Mouse (Mus musculus): ENCODE measurements at regions not wholly inside any gene's neighbourhood (a gene's known extent, or its start where the extent isn't known, plus 50 kb on each side); places are given as distances from the start of the nearest gene placed in this dataset.

DNA sequence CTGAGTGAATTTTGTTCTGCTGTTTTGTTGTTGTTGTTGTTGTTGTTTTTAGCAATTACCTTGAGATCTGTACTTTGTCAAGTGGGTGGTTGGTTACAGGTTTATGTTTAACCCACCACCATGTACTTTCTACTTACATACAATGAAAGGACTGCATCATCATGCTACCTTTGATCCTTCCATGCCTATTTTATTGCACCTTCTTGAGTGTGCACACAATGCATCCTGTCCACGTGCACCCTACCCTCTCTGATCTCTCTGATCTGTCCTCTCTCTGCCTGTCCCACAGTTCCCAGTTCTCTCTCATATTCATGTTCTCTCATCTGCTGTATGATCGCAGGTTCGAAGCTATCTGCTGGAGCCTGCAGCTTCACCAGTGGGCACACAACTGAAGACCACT, 59.9 kb upstream of the Gas1 start:
- Histone ChIP-seq H3K4me3 (ENCODE audit: insufficient read depth, low read depth, low read length) (no peak overlapping the region), H3K27me3 (ENCODE audit: control insufficient read depth, insufficient read depth, low read length) (no peaks in the 10 kb centered on the region), H3K27ac (replicated peaks; ENCODE audit: insufficient read depth, low read depth, low read length) (no peak overlapping the region), H3K9ac (ENCODE audit: low read depth, low read length) (no peak overlapping the region), H3K79me2 (ENCODE audit: control insufficient read depth, insufficient read depth, low read length) (no peaks in the 10 kb centered on the region), H3K36me3 (ENCODE audit: control insufficient read depth, insufficient read depth, low read length) (no peaks in the 10 kb centered on the region), H3K4me1 (ENCODE audit: control insufficient read depth, insufficient read depth, low read length) (no peaks in the 10 kb centered on the region)
- no peak for DNase-seq (ENCODE audit: extremely low read depth, low read depth, low spot score)
- WGBS = 89% methylated on average over 3 of the region's 3 CpGs
- no peak for TF ChIP-seq POLR2A (IDR thresholded peaks at IDR 0.05; ENCODE audit: extremely low read depth, insufficient read depth, low read length)
- no peak for TF ChIP-seq CTCF (IDR thresholded peaks at IDR 0.05; ENCODE audit: low read depth, low read length)

DNA sequence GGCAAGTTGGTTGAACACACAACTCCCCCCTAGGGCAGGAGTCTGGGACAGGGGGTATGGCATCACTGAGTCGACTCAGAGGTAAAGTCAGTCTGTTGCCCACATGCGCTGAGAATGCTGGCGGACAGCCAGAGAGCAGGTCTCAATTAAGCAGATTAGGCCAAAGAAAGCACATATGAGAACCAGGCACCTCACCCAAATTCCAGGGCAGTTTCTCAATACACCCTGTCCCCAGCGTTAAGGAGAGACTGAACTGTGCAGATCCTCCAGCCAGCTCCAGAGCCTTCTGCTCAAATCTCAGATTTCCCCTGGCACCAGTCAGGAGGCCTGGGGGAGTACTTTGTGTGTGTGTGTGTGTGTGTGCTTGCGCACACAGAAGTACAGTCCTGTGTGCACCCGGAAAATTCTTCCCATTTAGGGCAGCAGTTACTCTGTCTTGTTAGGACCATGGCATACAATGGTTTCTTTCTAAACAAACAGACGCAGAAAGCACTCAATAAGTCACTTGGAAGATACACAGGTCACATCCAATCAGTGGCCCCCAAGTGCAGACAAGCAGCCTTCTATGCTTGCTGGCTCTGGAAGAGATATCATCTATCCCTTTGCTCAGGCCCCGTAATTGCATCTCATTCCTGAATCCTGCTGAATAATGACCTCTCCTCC, 65.4 kb upstream of the Gas1 start:
- no peak for DNase-seq (ENCODE audit: extremely low read depth, low read depth, low spot score)
- WGBS = 68% methylated on average over 8 of the region's 8 CpGs
- TF ChIP-seq CTCF (IDR thresholded peaks at IDR 0.05; ENCODE audit: low read depth, low read length) = no peak
- TF ChIP-seq POLR2A (IDR thresholded peaks at IDR 0.05; ENCODE audit: extremely low read depth, insufficient read depth, low read length) = no peak

DNA sequence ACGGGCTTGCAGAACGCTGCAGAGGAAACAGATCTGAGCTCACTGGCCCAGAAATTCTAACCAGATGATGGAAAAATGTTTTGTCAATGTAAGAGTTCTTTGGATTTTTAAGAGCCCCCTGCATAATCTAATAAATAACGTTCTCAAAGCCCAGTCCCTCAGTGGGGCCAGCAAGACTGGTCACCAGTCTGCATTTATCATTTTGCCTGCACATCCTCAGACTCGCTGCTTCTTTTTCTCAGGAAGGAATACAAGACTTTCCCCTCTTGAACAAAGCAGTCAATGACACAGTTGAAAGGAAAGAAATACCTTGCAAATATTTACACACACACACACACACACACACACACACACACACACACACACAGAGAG, 65.9 kb upstream of the Gas1 start:
- H3K9ac ChIP-seq (ENCODE audit: low read depth, low read length) = no peak overlapping the region
- no peak overlapping the region for H3K4me3 ChIP-seq (ENCODE audit: insufficient read depth, low read depth, low read length)
- TF ChIP-seq CTCF (IDR thresholded peaks at IDR 0.05; ENCODE audit: low read depth, low read length) = no peak
- no peak for TF ChIP-seq POLR2A (IDR thresholded peaks at IDR 0.05; ENCODE audit: extremely low read depth, insufficient read depth, low read length)
- H3K27me3 ChIP-seq (ENCODE audit: control insufficient read depth, insufficient read depth, low read length) = no peaks in the 10 kb centered on the region
- no peaks in the 10 kb centered on the region for H3K79me2 ChIP-seq (ENCODE audit: control insufficient read depth, insufficient read depth, low read length)
- H3K27ac ChIP-seq (replicated peaks; ENCODE audit: insufficient read depth, low read depth, low read length) = no peak overlapping the region
- no peaks in the 10 kb centered on the region for H3K4me1 ChIP-seq (ENCODE audit: control insufficient read depth, insufficient read depth, low read length)
- WGBS = 47% methylated on average over 4 of the region's 4 CpGs
- DNase-seq (ENCODE audit: extremely low read depth, low read depth, low spot score) = no peak
- H3K36me3 ChIP-seq (ENCODE audit: control insufficient read depth, insufficient read depth, low read length) = no peaks in the 10 kb centered on the region

More for the DNA sequence above, 65.4 kb upstream of the Gas1 start:
- H3K9ac ChIP-seq (ENCODE audit: low read depth, low read length) = no peak overlapping the region
- H3K4me1 ChIP-seq (ENCODE audit: control insufficient read depth, insufficient read depth, low read length) = no peaks in the 10 kb centered on the region
- no peaks in the 10 kb centered on the region for H3K36me3 ChIP-seq (ENCODE audit: control insufficient read depth, insufficient read depth, low read length)
- H3K4me3 ChIP-seq (ENCODE audit: insufficient read depth, low read depth, low read length) = no peak overlapping the region
- no peak overlapping the region for H3K27ac ChIP-seq (replicated peaks; ENCODE audit: insufficient read depth, low read depth, low read length)
- H3K79me2 ChIP-seq (ENCODE audit: control insufficient read depth, insufficient read depth, low read length) = no peaks in the 10 kb centered on the region
- H3K27me3 ChIP-seq (ENCODE audit: control insufficient read depth, insufficient read depth, low read length) = no peaks in the 10 kb centered on the region

DNA sequence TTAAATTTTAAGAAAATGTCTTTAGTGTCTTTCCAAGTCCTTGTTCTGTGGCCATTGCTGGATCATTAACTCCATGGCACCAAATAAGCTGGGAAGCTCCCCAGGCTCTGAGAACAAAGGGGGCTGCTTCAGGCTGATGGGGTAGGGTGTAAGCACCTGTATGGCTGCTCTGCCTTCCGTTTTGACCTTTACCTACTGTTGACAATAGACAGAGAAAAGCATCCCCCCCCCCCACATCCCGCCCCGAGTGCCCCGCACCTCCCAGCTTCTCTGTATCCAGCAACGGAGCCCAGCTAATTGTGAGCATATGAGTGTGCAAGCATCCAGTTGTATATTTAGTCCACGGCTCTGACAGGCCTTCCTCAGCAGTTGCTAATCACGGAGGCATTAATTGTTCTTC, 78.0 kb upstream of the Gas1 start:
- H3K9ac ChIP-seq (ENCODE audit: low read depth, low read length) = no peak overlapping the region
- no peaks in the 10 kb centered on the region for H3K4me1 ChIP-seq (ENCODE audit: control insufficient read depth, insufficient read depth, low read length)
- TF ChIP-seq POLR2A (IDR thresholded peaks at IDR 0.05; ENCODE audit: extremely low read depth, insufficient read depth, low read length) (no peak), CTCF (IDR thresholded peaks at IDR 0.05; ENCODE audit: low read depth, low read length) (no peak)
- no peaks in the 10 kb centered on the region for H3K36me3 ChIP-seq (ENCODE audit: control insufficient read depth, insufficient read depth, low read length)
- no peaks in the 10 kb centered on the region for H3K79me2 ChIP-seq (ENCODE audit: control insufficient read depth, insufficient read depth, low read length)
- no peak for DNase-seq (ENCODE audit: extremely low read depth, low read depth, low spot score)
- no peak overlapping the region for H3K4me3 ChIP-seq (ENCODE audit: insufficient read depth, low read depth, low read length)
- 73% methylated on average over 7 of the region's 7 CpGs for WGBS
- H3K27me3 ChIP-seq (ENCODE audit: control insufficient read depth, insufficient read depth, low read length) = no peaks in the 10 kb centered on the region; the same call in 1 of the 2 replicates
- H3K27ac ChIP-seq (replicated peaks; ENCODE audit: insufficient read depth, low read depth, low read length) = no peak overlapping the region

DNA sequence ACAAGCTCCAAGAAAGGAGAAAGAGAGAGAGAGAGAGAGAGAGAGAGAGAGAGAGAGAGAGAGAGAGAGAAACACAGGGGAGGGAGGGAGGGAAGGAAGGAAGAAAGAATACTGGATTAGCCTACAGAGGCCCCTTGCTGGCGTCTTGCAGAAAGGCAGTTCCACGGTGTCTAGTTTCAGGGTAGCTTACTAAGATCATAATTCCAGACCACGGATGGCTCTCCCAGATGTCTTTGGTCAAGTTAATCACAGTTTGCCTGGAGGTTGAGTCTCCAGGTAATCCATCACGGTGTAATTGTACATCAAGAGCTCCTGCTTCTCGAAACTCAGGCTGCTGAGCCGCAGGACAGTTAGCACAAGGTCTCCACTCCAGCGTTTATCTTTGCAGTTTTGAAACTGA, 78.5 kb upstream of the Gas1 start:
- DNase-seq (ENCODE audit: extremely low read depth, low read depth, low spot score) = no peak
- no peaks in the 10 kb centered on the region for H3K79me2 ChIP-seq (ENCODE audit: control insufficient read depth, insufficient read depth, low read length)
- no peaks in the 10 kb centered on the region for H3K4me1 ChIP-seq (ENCODE audit: control insufficient read depth, insufficient read depth, low read length)
- H3K9ac ChIP-seq (ENCODE audit: low read depth, low read length) = no peak overlapping the region
- H3K27me3 ChIP-seq (ENCODE audit: control insufficient read depth, insufficient read depth, low read length) = no peaks in the 10 kb centered on the region; the same call in 1 of the 2 replicates
- H3K36me3 ChIP-seq (ENCODE audit: control insufficient read depth, insufficient read depth, low read length) = no peaks in the 10 kb centered on the region
- 79% methylated on average over 7 of the region's 7 CpGs for WGBS
- no peak for TF ChIP-seq CTCF (IDR thresholded peaks at IDR 0.05; ENCODE audit: low read depth, low read length)
- no peak for TF ChIP-seq POLR2A (IDR thresholded peaks at IDR 0.05; ENCODE audit: extremely low read depth, insufficient read depth, low read length)
- H3K4me3 ChIP-seq (ENCODE audit: insufficient read depth, low read depth, low read length) = no peak overlapping the region
- H3K27ac ChIP-seq (replicated peaks; ENCODE audit: insufficient read depth, low read depth, low read length) = no peak overlapping the region

DNA sequence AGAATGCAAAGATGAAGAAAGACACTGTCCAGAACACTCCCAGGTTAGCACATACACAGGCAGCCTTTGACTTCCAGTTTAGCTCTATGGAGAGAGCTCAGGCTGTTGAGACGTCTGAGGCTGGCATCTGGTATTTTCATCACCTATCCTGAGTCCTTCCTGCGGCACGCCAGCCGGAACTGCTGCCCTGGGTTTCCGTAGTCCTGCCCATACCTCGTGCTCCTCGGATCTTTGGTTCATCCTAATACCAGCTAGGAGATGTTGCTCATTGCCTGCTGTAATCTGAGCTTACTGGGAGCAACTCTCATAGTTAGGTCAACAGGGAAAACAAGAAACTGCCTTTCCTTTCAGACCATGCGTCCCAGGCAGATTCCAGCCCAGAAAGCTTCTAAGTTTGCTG, 79.8 kb upstream of the Gas1 start:
- no peak for DNase-seq (ENCODE audit: extremely low read depth, low read depth, low spot score)
- Histone ChIP-seq H3K4me3 (ENCODE audit: insufficient read depth, low read depth, low read length) (no peak overlapping the region), H3K79me2 (ENCODE audit: control insufficient read depth, insufficient read depth, low read length) (no peaks in the 10 kb centered on the region), H3K27me3 (ENCODE audit: control insufficient read depth, insufficient read depth, low read length) (no peaks in the 10 kb centered on the region; the same call in 1 of the 2 replicates), H3K27ac (replicated peaks; ENCODE audit: insufficient read depth, low read depth, low read length) (no peak overlapping the region), H3K36me3 (ENCODE audit: control insufficient read depth, insufficient read depth, low read length) (no peaks in the 10 kb centered on the region), H3K4me1 (ENCODE audit: control insufficient read depth, insufficient read depth, low read length) (no peaks in the 10 kb centered on the region), H3K9ac (ENCODE audit: low read depth, low read length) (no peak overlapping the region)
- TF ChIP-seq POLR2A (IDR thresholded peaks at IDR 0.05; ENCODE audit: extremely low read depth, insufficient read depth, low read length) = no peak
- TF ChIP-seq CTCF (IDR thresholded peaks at IDR 0.05; ENCODE audit: low read depth, low read length) = no peak
- 71% methylated on average over 8 of the region's 8 CpGs for WGBS

Measured in liver, adult 2 months (tissue).